Mouse (Mus musculus) intestine, embryonic 16.5 days (tissue): ENCODE measurements around the gene Taok3. TPM values are rescaled to one million over a fixed set of nuclear protein-coding genes. Genes with fewer than 3 reads are reported as not detected.
"Not testable (repeated sequence)": the region's sequence is repeated elsewhere in the genome, so short reads cannot be mapped to it uniquely, and the experiment has no call there.

Source experiments
- ATAC-seq: fragments of 200-750 bp; cut with Nextera tagmentation; 2 replicates; pipeline ENCODE4 v1.8.0; 2017; ENCODE audit warnings: moderate TSS enrichment, moderate library complexity
- H3K27ac ChIP-seq: fragments of 300-500 bp; sonication (generic); 2 replicates; pipeline ENCODE4 v1.5.1; 2014; ENCODE audit warnings: mild to moderate bottlenecking, low read length
- H3K27me3 ChIP-seq: fragments of 300-500 bp; sonication (generic); replicated peaks from 2 replicates; pipeline ENCODE4 v1.6.1; 2014; ENCODE audit warnings: low read length, control low read depth, mixed read lengths; ENCODE audit not compliant: control insufficient read depth, insufficient read depth
- H3K36me3 ChIP-seq: fragments of 300-500 bp; sonication (generic); 2 replicates; pipeline ENCODE4 v1.6.1; 2014; ENCODE audit warnings: low read length, control low read depth; ENCODE audit not compliant: control insufficient read depth, insufficient read depth
- H3K4me1 ChIP-seq: fragments of 300-500 bp; sonication (generic); 2 replicates; pipeline ENCODE4 v1.6.1; 2014; ENCODE audit warnings: low read length, control low read depth, mixed read lengths; ENCODE audit not compliant: control insufficient read depth, insufficient read depth
- H3K4me2 ChIP-seq: fragments of 300-500 bp; sonication (generic); 2 replicates; pipeline ENCODE4 v1.6.1; 2014; ENCODE audit warnings: low read depth, low read length, control low read depth
- H3K4me3 ChIP-seq: fragments of 300-500 bp; sonication (generic); 2 replicates; pipeline ENCODE4 v1.5.1; 2014; ENCODE audit warnings: mild to moderate bottlenecking, low read length
- H3K9ac ChIP-seq: fragments of 300-500 bp; sonication (generic); 2 replicates; pipeline ENCODE4 v1.6.1; 2014; ENCODE audit warnings: low read depth, low read length
- H3K9me3 ChIP-seq: fragments of 300-500 bp; sonication (generic); 2 replicates; pipeline ENCODE4 v1.6.1; 2016; ENCODE audit warnings: low read length, control low read depth; ENCODE audit not compliant: control insufficient read depth
- WGBS: fragments of 180-500 bp; shearing (Covaris S2); extraction: QIAGEN DNeasy Blood & Tissue Kit; methylation state at CpG from one replicate; pipeline ENCODE4 v1.1.7; 2014; 5-methylcytosine and 5-hydroxymethylcytosine counted together
- polyA plus RNA-seq: library from polyadenylated mRNA; unstranded; fragments of >200 nt; fragmentation: Nextera tagmentation; extraction: Ambion mirVana; gene quantifications from 2 replicates; pipeline ENCODE4 v1.2.1, GENCODE M21; 2015

Gene Taok3
- polyA plus RNA-seq, 1 experiment from 2014 or later, result 51.5 TPM

DNA sequence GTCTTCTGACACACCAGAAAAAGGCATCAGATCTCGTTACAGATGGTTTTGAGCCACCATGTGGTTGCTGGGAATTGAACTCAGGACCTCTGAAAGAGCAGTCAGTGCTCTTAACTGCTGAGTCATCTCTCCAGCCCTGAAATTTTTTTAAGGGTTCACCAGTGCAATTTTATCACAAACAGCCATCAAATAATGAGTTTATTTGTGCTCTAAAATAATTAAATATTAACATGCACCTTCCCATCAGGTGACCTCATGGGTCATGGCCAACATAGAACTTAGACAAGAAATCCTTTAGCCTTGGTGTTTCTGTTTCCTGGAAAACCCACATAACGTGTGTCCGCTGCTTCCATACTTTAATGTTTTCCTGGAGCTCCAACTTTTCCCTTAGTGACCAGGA, 173.8 kb downstream of the Taok3 start:
- H3K9ac ChIP-seq, H3K4me3 ChIP-seq, H3K36me3 ChIP-seq, H3K27ac ChIP-seq, H3K4me1 ChIP-seq, H3K4me2 ChIP-seq, H3K27me3 ChIP-seq, ATAC-seq, H3K9me3 ChIP-seq: not testable (repeated sequence)
- 81% methylated on average over 3 of the region's 3 CpGs for WGBS

DNA sequence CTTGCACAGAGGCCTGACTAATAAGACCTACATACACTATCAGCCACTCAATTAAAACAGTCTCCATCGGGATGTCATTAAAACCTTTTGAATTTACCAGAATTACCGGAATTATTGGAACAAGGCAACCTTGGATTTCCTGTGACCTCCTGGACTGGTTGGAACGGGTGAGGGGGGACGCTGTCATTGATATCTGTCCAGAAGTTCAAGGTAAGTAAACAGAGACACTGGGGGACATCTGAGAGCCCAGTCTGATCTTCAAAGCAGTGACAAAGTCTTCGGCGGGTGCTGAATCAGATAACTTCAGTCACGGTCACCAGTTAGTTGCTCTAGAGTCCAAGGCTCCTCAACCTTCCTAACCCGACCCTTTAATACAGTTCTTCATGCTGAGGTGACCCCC, 175.1 kb downstream of the Taok3 start:
- Histone ChIP-seq H3K4me2 (no peak overlapping the region), H3K27ac (no peak overlapping the region), H3K36me3 (no peaks in the 10 kb centered on the region), H3K4me3 (no peak overlapping the region), H3K9ac (no peak overlapping the region), H3K27me3 (no peaks in the 10 kb centered on the region), H3K4me1 (no peaks in the 10 kb centered on the region), H3K9me3 (no peaks in the 10 kb centered on the region)
- 87% methylated on average over 8 of the region's 8 CpGs for WGBS
- no peak for ATAC-seq

DNA sequence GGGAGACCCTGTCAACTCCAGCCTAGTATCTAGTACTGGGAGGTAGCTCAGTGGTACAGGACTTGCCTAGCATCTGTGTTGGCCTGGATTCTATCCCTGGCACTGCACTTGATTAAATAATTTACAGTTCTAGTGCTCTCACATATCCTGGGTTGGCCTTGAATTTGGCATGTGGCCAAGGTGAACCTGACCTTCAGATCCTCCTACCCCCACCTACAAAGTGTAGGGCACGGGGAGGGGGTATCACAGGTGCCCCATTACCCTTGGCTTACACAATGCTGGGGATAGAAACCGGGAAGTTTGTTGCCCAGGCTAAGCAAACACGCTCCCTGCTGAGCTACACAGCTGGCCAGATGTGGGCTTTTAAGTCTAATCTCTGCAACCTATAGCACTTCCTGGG, 183.0 kb downstream of the Taok3 start:
- no peaks in the 10 kb centered on the region for H3K4me1 ChIP-seq
- 48% methylated on average over 3 of the region's 3 CpGs for WGBS

DNA sequence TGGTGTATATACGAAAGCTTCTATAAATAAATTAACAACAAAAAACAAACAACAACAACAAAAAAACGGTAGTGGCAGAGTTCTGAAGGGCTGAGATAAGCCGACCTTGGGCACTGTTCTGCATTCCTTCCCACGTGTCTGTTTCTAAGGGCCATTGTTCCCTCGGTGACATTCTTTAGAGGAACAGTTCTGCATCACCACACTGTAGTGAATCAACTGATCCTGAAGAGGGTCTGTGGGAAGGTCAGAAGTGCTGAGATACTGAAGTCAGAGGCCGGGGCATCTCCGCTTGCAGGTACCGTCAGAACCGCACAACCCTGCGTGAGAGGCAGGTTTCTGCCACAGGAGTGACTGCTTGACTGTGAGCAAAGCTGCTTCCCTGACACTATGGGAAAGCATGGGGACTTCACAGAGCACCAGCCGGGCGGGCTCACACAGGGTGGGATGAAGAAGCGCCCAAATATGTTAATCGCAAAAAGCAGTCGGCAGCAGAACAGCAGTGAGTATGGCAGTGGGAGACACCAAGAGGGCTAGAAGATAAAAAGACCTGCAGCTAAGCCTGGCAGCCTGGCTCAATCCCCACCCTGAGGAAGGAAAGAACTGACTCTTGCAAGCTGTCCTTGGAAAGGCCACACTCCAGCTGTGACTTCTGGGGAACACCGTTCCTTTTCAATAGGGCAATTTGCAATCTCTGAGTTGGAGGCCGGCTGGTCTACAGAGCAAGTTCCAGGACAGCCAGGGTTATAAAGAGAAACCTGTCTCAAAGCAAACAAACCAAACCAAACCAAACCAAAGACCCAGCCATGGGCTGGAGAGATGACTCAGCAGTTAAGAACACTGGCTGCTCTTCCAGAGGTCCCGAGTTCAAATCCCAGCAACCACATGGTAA, 184.0 kb downstream of the Taok3 start:
- no peak overlapping the region for H3K9ac ChIP-seq
- peak; percentile 26; the same call in 1 of the 2 replicates for ATAC-seq
- H3K4me1 ChIP-seq, result no peaks in the 10 kb centered on the region
- no peaks in the 10 kb centered on the region for H3K36me3 ChIP-seq
- no peaks in the 10 kb centered on the region for H3K27me3 ChIP-seq
- H3K4me2 ChIP-seq, result no peak overlapping the region
- H3K9me3 ChIP-seq, result no peaks in the 10 kb centered on the region; the same call in 1 of the 2 replicates
- WGBS, result 50% methylated on average over 18 of the region's 18 CpGs
- H3K27ac ChIP-seq, result no peak overlapping the region
- no peak overlapping the region for H3K4me3 ChIP-seq

More for the DNA sequence above, 183.0 kb downstream of the Taok3 start:
- H3K4me3 ChIP-seq, result no peak overlapping the region
- H3K27me3 ChIP-seq, result no peaks in the 10 kb centered on the region
- H3K36me3 ChIP-seq, result no peaks in the 10 kb centered on the region
- H3K9me3 ChIP-seq, result no peaks in the 10 kb centered on the region; the same call in 1 of the 2 replicates
- no peak overlapping the region for H3K4me2 ChIP-seq
- H3K27ac ChIP-seq, result no peak overlapping the region
- H3K9ac ChIP-seq, result 0 out of 2 replicates have a peak overlapping the region, but pooled peaks have one; percentile 16
- peak; percentile 58 for ATAC-seq

DNA sequence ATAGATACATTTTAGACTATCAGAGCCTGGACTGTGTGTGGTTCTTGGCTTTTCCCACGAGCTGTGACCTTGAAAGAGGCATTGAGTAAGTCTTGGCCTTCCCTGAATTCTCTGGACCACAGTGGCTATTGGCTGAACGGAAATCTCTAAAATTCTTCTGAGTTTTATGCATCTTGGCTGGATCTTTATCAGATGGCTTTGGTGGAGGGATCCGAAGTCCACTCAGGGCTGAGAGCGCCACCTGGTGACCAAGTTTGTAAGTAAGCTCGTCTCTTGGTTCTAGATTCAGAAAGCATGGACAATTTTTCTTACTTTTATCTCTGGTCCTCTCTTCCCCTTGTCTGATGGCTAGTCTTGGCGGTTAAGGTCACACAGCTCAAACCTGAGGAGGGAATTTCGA, 185.0 kb downstream of the Taok3 start:
- 67% methylated on average over 7 of the region's 7 CpGs for WGBS
- no peaks in the 10 kb centered on the region for H3K27me3 ChIP-seq
- H3K4me1 ChIP-seq, result no peaks in the 10 kb centered on the region
- H3K4me2 ChIP-seq, result no peak overlapping the region
- no peaks in the 10 kb centered on the region; the same call in 1 of the 2 replicates for H3K9me3 ChIP-seq
- no peak for ATAC-seq
- H3K9ac ChIP-seq, result no peak overlapping the region
- no peak overlapping the region for H3K4me3 ChIP-seq
- no peaks in the 10 kb centered on the region for H3K36me3 ChIP-seq
- no peak overlapping the region for H3K27ac ChIP-seq

DNA sequence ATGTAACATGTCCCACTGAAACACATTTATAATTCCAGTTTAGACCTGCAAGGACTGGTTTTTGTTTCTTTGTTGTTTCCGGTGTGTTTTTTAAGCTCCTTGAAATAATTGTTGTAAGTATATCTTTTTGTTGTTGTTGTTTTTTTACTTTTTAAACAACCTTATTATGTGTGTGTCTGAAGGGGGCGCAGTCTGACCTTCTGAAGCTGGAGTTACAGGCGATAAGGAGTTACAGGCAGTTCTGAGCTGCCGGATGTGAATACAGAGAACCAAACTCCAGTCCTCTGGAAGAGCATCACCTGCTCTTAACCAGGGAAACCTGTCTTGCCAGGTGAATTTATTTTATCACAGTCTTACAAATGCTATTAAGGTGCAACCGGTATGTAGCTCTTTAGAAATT, 185.8 kb downstream of the Taok3 start:
- Histone ChIP-seq H3K4me2 (no peak overlapping the region), H3K4me1 (no peaks in the 10 kb centered on the region), H3K36me3 (no peaks in the 10 kb centered on the region), H3K27me3 (no peaks in the 10 kb centered on the region), H3K9me3 (no peaks in the 10 kb centered on the region; the same call in 1 of the 2 replicates), H3K27ac (no peak overlapping the region), H3K9ac (no peak overlapping the region), H3K4me3 (no peak overlapping the region)
- no peak for ATAC-seq
- WGBS, result 86% methylated on average over 5 of the region's 5 CpGs

DNA sequence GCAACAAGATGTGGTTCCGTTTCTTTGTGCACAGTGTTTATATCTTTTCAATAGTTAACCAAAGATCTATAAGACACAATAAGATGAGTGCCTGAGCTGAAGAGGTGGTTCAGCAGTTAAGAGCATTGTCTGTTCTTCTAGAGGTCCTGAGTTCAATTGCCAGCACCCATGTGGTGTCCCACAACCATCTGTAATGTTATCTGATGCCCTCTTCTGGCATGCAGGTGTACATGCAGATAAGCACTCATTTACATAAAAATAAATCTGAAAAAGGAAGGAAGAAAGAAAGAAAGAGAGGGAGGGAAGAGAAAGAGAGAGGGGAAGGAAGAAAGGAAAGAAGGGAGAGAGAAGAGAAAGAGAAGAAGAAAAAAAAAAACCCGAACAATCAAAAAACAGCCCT, 186.9 kb downstream of the Taok3 start:
- Histone ChIP-seq H3K4me3 (no peak overlapping the region), H3K27ac (no peak overlapping the region), H3K9me3 (no peaks in the 10 kb centered on the region; the same call in 1 of the 2 replicates), H3K27me3 (no peaks in the 10 kb centered on the region), H3K4me2 (no peak overlapping the region), H3K36me3 (no peaks in the 10 kb centered on the region), H3K4me1 (no peaks in the 10 kb centered on the region), H3K9ac (no peak overlapping the region)
- ATAC-seq, result no peak
- WGBS, result 92% methylated on average over 2 of the region's 2 CpGs

DNA sequence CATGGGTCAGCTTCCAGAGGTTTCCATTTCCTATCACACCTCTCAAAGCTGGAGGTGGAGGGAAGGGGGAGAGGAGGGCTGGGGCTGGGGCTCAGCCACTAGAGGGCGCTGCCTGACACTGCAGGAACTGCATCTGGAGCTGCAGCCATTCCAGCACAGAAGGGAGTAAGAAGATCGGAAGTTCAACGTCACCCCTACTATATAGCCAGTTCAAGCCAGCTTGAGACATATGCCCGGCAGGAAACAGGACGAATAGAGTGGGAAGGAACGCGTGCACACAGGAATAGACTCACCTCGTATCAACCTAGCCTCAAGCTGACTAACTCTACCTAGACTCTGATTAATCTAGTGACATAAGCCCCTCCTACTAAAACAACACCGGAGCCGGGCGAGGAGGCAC, 187.8 kb downstream of the Taok3 start:
- ATAC-seq, result peak; percentile 57
- 34% methylated on average over 11 of the region's 11 CpGs for WGBS
- no peak overlapping the region for H3K4me2 ChIP-seq

DNA sequence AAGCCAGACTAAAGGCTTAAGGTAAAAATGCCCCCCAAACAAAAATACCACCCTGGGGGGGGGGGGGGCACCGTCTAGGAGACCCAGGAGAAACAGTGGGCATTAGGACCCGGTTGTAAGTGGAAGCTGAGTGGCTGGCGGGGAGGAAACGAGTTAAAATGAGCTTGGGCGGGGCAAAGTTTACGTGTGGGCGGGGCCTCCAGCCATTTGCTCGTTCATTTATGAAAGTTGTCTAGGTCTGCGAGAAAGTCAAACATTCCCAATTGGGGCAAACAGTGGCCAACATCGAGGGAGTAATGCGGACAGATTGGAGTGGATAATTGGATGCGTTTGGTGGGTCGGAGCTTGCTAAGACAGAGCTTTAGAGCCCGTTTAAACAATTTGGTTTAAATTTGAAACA, 193.5 kb downstream of the Taok3 start:
- H3K9ac ChIP-seq, result peak overlapping the region; percentile 17

More for the DNA sequence above, 187.8 kb downstream of the Taok3 start:
- Histone ChIP-seq H3K27me3 (no peaks in the 10 kb centered on the region), H3K27ac (no peak overlapping the region), H3K9ac (no peak overlapping the region), H3K9me3 (no peaks in the 10 kb centered on the region; the same call in 1 of the 2 replicates), H3K4me3 (no peak overlapping the region), H3K4me1 (no peaks in the 10 kb centered on the region), H3K36me3 (no peaks in the 10 kb centered on the region)

More for the DNA sequence above, 193.5 kb downstream of the Taok3 start:
- H3K4me1 ChIP-seq, result peaks cover 22% of the 10 kb centered on the region
- 16% methylated on average over 14 of the region's 14 CpGs for WGBS
- H3K27ac ChIP-seq, result peak overlapping the region; percentile 76
- H3K27me3 ChIP-seq, result no peaks in the 10 kb centered on the region
- H3K4me3 ChIP-seq, result peak overlapping the region; percentile 39
- ATAC-seq, result peak; percentile 58
- H3K9me3 ChIP-seq, result no peaks in the 10 kb centered on the region
- peak overlapping the region; percentile 51 for H3K4me2 ChIP-seq
- no peaks in the 10 kb centered on the region for H3K36me3 ChIP-seq
